Mouse (Mus musculus): ENCODE results near the gene Olfr608.
"Not testable (repeated sequence)": the region's sequence is repeated elsewhere in the genome, so short reads cannot be mapped to it uniquely, and the experiment has no call there.

The Olfr608 gene

GRCm38 (mm10) chr7:103469577-103469976 lies at the start of gene Olfr608:
Olfr608 (plus strand) TSS chr7:103469877.
- DNase-seq = no peak

GRCm38 (mm10) chr7:103445339-103445738 lies 24.3 kb upstream of the Olfr608 start, which contains the start of gene Olfr605:
Olfr605 (minus strand) TSS chr7:103445439.
- no peak for DNase-seq

- DNase-seq = no peak
Measured at GRCm38 (mm10) chr7:103448746-103449145, 20.9 kb upstream of the Olfr608 start, which contains the start of gene Olfr606. Olfr606 (plus strand) TSS chr7:103449046.

GRCm38 (mm10) chr7:103460590-103460989 lies 9.1 kb upstream of the Olfr608 start:
- DNase-seq = no peak

GRCm38 (mm10) chr7:103477106-103477505 lies 7.4 kb downstream of the Olfr608 start:
- not testable (repeated sequence) for DNase-seq

- no peak for DNase-seq
Measured at GRCm38 (mm10) chr7:103497962-103498361, 28.3 kb downstream of the Olfr608 start, which contains the start of gene Olfr609. Olfr609 (minus strand) TSS chr7:103498062.

GRCm38 (mm10) chr7:103512022-103512421 lies 42.3 kb downstream of the Olfr608 start, which contains the start of gene Olfr610:
Olfr610 (minus strand) TSS chr7:103512122.
- no peak for DNase-seq

GRCm38 (mm10) chr7:103520746-103521145 lies 51.1 kb downstream of the Olfr608 start, which contains the start of gene Olfr611:
Olfr611 (minus strand) TSS chr7:103520846.
- DNase-seq = not testable (repeated sequence)
